Mouse (Mus musculus) C2C12 (cell line): ENCODE data around the gene Cacna1a.

Source experiments
- CEBPB ChIP-seq: IDR thresholded peaks from one replicate; pipeline ENCODE4 v1.6.1; 2011; ENCODE audit warnings: low read depth, mild to moderate bottlenecking, control low read depth, moderate library complexity
- CTCF ChIP-seq: IDR thresholded peaks from one replicate; pipeline ENCODE4 v1.5.1; 2011; ENCODE audit not compliant: control insufficient read depth, insufficient read depth, insufficient read length
- MAX ChIP-seq: IDR thresholded peaks from one replicate; pipeline ENCODE4 v1.6.1; 2011; ENCODE audit warnings: mild to moderate bottlenecking, control low read depth
- MYOD1 ChIP-seq: IDR thresholded peaks from one replicate; pipeline ENCODE4 v1.6.1; 2011; ENCODE audit warnings: low read depth; ENCODE audit not compliant: control insufficient read depth, insufficient read length
- MYOG ChIP-seq: IDR thresholded peaks from one replicate; pipeline ENCODE4 v1.6.1; 2011; ENCODE audit not compliant: control insufficient read depth, insufficient read length; ENCODE audit errors: extremely low read depth
- USF1 ChIP-seq: IDR thresholded peaks from one replicate; pipeline ENCODE4 v1.6.1; 2011; ENCODE audit warnings: low read depth, mild to moderate bottlenecking, control low read depth, moderate library complexity

GRCm38 (mm10) chr8:84634849-84635304, 246.6 kb downstream of the Cacna1a start:
- TF ChIP-seq CTCF (no peak), CEBPB (no peak), MYOG (no peak), MYOD1 (no peak), USF1 (no peak), MAX (no peak)
